Mouse (Mus musculus): ENCODE data around the gene Mapt. TPM values are rescaled to one million over a fixed set of nuclear protein-coding genes. Genes with fewer than 3 reads are reported as not detected.

Mapt gene
- polyA plus RNA-seq, 1 experiment from 2014 or later, result 1,075 TPM

- H3K27ac ChIP-seq (replicated peaks), result peak overlapping the region; percentile 73
- peak; percentile 45 for ATAC-seq (ENCODE audit: low FRiP score)
Measured at GRCm38 (mm10) chr11:104318940-104319781, 88.0 kb downstream of the Mapt start.

GRCm38 (mm10) chr11:104320511-104320910 lies 89.3 kb downstream of the Mapt start:
- WGBS, result 63% methylated on average over 5 of the region's 5 CpGs
- Histone ChIP-seq H3K9ac (replicated peaks) (no peak overlapping the region), H3K9me3 (replicated peaks) (no peaks in the 10 kb centered on the region), H3K4me3 (replicated peaks) (no peak overlapping the region), H3K4me2 (no peak overlapping the region), H3K27ac (replicated peaks) (no peak overlapping the region), H3K36me3 (peaks cover 31% of the 10 kb centered on the region), H3K27me3 (replicated peaks) (no peaks in the 10 kb centered on the region), H3K4me1 (peaks cover 15% of the 10 kb centered on the region)
- ATAC-seq (ENCODE audit: low FRiP score), result no peak

More at GRCm38 (mm10) chr11:104318940-104319781, 88.0 kb downstream of the Mapt start:
- Histone ChIP-seq H3K27me3 (replicated peaks) (no peaks in the 10 kb centered on the region), H3K9me3 (replicated peaks) (no peaks in the 10 kb centered on the region), H3K9ac (replicated peaks) (no peak overlapping the region; the same call in 1 of the 2 replicates), H3K4me1 (peaks cover 15% of the 10 kb centered on the region), H3K4me2 (peak overlapping the region; percentile 60), H3K36me3 (peaks cover 28% of the 10 kb centered on the region), H3K4me3 (replicated peaks) (peak overlapping the region; percentile 31)
- 2% methylated on average over 24 of the region's 24 CpGs for whole genome bisulfite sequencing

- no peak overlapping the region for H3K4me3 ChIP-seq (replicated peaks)
- H3K27me3 ChIP-seq (replicated peaks), result no peaks in the 10 kb centered on the region
- H3K27ac ChIP-seq (replicated peaks), result no peak overlapping the region
- peaks cover 36% of the 10 kb centered on the region for H3K36me3 ChIP-seq
- no peak for ATAC-seq (ENCODE audit: low FRiP score)
- H3K9ac ChIP-seq (replicated peaks), result no peak overlapping the region
- H3K9me3 ChIP-seq (replicated peaks), result no peaks in the 10 kb centered on the region
- H3K4me1 ChIP-seq, result peaks cover 15% of the 10 kb centered on the region
- no peak overlapping the region for H3K4me2 ChIP-seq
- WGBS, result 42% methylated on average over 4 of the region's 4 CpGs
Measured at GRCm38 (mm10) chr11:104322142-104322541, 91.0 kb downstream of the Mapt start.

- no peak overlapping the region for H3K4me3 ChIP-seq (replicated peaks)
- H3K4me2 ChIP-seq, result no peak overlapping the region
- no peak overlapping the region for H3K27ac ChIP-seq (replicated peaks)
- H3K9me3 ChIP-seq (replicated peaks), result no peaks in the 10 kb centered on the region
- no peaks in the 10 kb centered on the region for H3K27me3 ChIP-seq (replicated peaks)
- 95% methylated on average over 1 of the region's 1 CpGs for WGBS
- peaks cover 57% of the 10 kb centered on the region for H3K36me3 ChIP-seq
- ATAC-seq (ENCODE audit: low FRiP score), result no peak
- no peak overlapping the region for H3K9ac ChIP-seq (replicated peaks)
- H3K4me1 ChIP-seq, result no peaks in the 10 kb centered on the region
Measured at GRCm38 (mm10) chr11:104327462-104327861, 96.3 kb downstream of the Mapt start.

- H3K4me3 ChIP-seq (replicated peaks), result no peak overlapping the region
- WGBS, result 87% methylated on average over 6 of the region's 6 CpGs
- no peaks in the 10 kb centered on the region for H3K27me3 ChIP-seq (replicated peaks)
- peaks cover 52% of the 10 kb centered on the region for H3K36me3 ChIP-seq
- no peak overlapping the region for H3K4me2 ChIP-seq
- H3K9me3 ChIP-seq (replicated peaks), result no peaks in the 10 kb centered on the region
- no peak overlapping the region for H3K9ac ChIP-seq (replicated peaks)
- H3K4me1 ChIP-seq, result no peaks in the 10 kb centered on the region
- H3K27ac ChIP-seq (replicated peaks), result no peak overlapping the region
- no peak for ATAC-seq (ENCODE audit: low FRiP score)
Measured at GRCm38 (mm10) chr11:104327946-104328345, 96.8 kb downstream of the Mapt start.

- Histone ChIP-seq H3K4me2 (no peak overlapping the region), H3K9ac (replicated peaks) (no peak overlapping the region), H3K36me3 (peaks cover 56% of the 10 kb centered on the region), H3K4me1 (no peaks in the 10 kb centered on the region), H3K9me3 (replicated peaks) (no peaks in the 10 kb centered on the region), H3K27me3 (replicated peaks) (no peaks in the 10 kb centered on the region), H3K4me3 (replicated peaks) (no peak overlapping the region), H3K27ac (replicated peaks) (no peak overlapping the region)
- WGBS, result 85% methylated on average over 11 of the region's 11 CpGs
- ATAC-seq (ENCODE audit: low FRiP score), result no peak
Measured at GRCm38 (mm10) chr11:104329185-104329926, 98.2 kb downstream of the Mapt start.

- Histone ChIP-seq H3K27ac (replicated peaks) (peak overlapping the region; percentile 18; the same call in 1 of the 2 replicates), H3K36me3 (peaks cover 63% of the 10 kb centered on the region), H3K4me3 (replicated peaks) (no peak overlapping the region), H3K27me3 (replicated peaks) (no peaks in the 10 kb centered on the region), H3K4me1 (no peaks in the 10 kb centered on the region), H3K9ac (replicated peaks) (no peak overlapping the region), H3K9me3 (replicated peaks) (no peaks in the 10 kb centered on the region), H3K4me2 (no peak overlapping the region)
- no peak for ATAC-seq (ENCODE audit: low FRiP score)
- 77% methylated on average over 4 of the region's 4 CpGs for WGBS
Measured at GRCm38 (mm10) chr11:104330151-104330550, 99.0 kb downstream of the Mapt start.

GRCm38 (mm10) chr11:104331208-104331607 lies 100.0 kb downstream of the Mapt start:
- peaks cover 66% of the 10 kb centered on the region for H3K36me3 ChIP-seq
- no peaks in the 10 kb centered on the region for H3K9me3 ChIP-seq (replicated peaks)
- no peak overlapping the region for H3K9ac ChIP-seq (replicated peaks)
- peak overlapping the region; percentile 14; the same call in 1 of the 2 replicates for H3K27ac ChIP-seq (replicated peaks)
- no peak overlapping the region for H3K4me3 ChIP-seq (replicated peaks)
- WGBS, result 81% methylated on average over 3 of the region's 3 CpGs
- no peak for ATAC-seq (ENCODE audit: low FRiP score)
- H3K4me1 ChIP-seq, result no peaks in the 10 kb centered on the region
- H3K4me2 ChIP-seq, result no peak overlapping the region
- H3K27me3 ChIP-seq (replicated peaks), result no peaks in the 10 kb centered on the region

- WGBS, result 83% methylated on average over 5 of the region's 5 CpGs
- Histone ChIP-seq H3K4me1 (no peaks in the 10 kb centered on the region), H3K9me3 (replicated peaks) (no peaks in the 10 kb centered on the region), H3K27me3 (replicated peaks) (no peaks in the 10 kb centered on the region), H3K9ac (replicated peaks) (no peak overlapping the region), H3K4me3 (replicated peaks) (no peak overlapping the region), H3K36me3 (peaks cover 66% of the 10 kb centered on the region), H3K4me2 (no peak overlapping the region), H3K27ac (replicated peaks) (peak overlapping the region; percentile 33; the same call in 1 of the 2 replicates)
- no peak for ATAC-seq (ENCODE audit: low FRiP score)
Measured at GRCm38 (mm10) chr11:104332105-104332504, 100.9 kb downstream of the Mapt start.

- no peak overlapping the region for H3K9ac ChIP-seq (replicated peaks)
- H3K4me1 ChIP-seq, result no peaks in the 10 kb centered on the region
- no peaks in the 10 kb centered on the region for H3K9me3 ChIP-seq (replicated peaks)
- 76% methylated on average over 5 of the region's 5 CpGs for WGBS
- H3K4me2 ChIP-seq, result no peak overlapping the region
- H3K4me3 ChIP-seq (replicated peaks), result no peak overlapping the region
- H3K27ac ChIP-seq (replicated peaks), result peak overlapping the region; percentile 28; the same call in 1 of the 2 replicates
- H3K27me3 ChIP-seq (replicated peaks), result no peaks in the 10 kb centered on the region
- no peak for ATAC-seq (ENCODE audit: low FRiP score)
- peaks cover 64% of the 10 kb centered on the region for H3K36me3 ChIP-seq
Measured at GRCm38 (mm10) chr11:104334115-104334514, 102.9 kb downstream of the Mapt start.

- Histone ChIP-seq H3K27me3 (replicated peaks) (no peaks in the 10 kb centered on the region), H3K27ac (replicated peaks) (no peak overlapping the region), H3K36me3 (peaks cover 64% of the 10 kb centered on the region), H3K9me3 (replicated peaks) (no peaks in the 10 kb centered on the region), H3K4me2 (no peak overlapping the region), H3K4me3 (replicated peaks) (no peak overlapping the region), H3K9ac (replicated peaks) (no peak overlapping the region), H3K4me1 (no peaks in the 10 kb centered on the region)
- WGBS, result 86% methylated on average over 13 of the region's 13 CpGs
- no peak for ATAC-seq (ENCODE audit: low FRiP score)
Measured at GRCm38 (mm10) chr11:104334946-104335345, 103.8 kb downstream of the Mapt start.

GRCm38 (mm10) chr11:104346931-104347330 lies 115.7 kb downstream of the Mapt start:
- H3K4me2 ChIP-seq, result no peak overlapping the region
- WGBS, result 55% methylated on average over 3 of the region's 3 CpGs
- ATAC-seq (ENCODE audit: low FRiP score), result no peak
- no peaks in the 10 kb centered on the region for H3K9me3 ChIP-seq (replicated peaks)
- H3K9ac ChIP-seq (replicated peaks), result no peak overlapping the region
- no peaks in the 10 kb centered on the region for H3K4me1 ChIP-seq
- H3K4me3 ChIP-seq (replicated peaks), result no peak overlapping the region
- no peak overlapping the region for H3K27ac ChIP-seq (replicated peaks)
- H3K27me3 ChIP-seq (replicated peaks), result no peaks in the 10 kb centered on the region
- peaks cover 54% of the 10 kb centered on the region for H3K36me3 ChIP-seq

Data from neural tube, embryonic 15.5 days (tissue).